Mouse (Mus musculus) C2C12 (cell line): ENCODE results near the gene Trmt2a. TPM values are rescaled to one million over a fixed set of nuclear protein-coding genes. Genes with fewer than 3 reads are reported as not detected.

Experiments used
- H3K27me3 ChIP-seq: one replicate; pipeline ENCODE4 v1.6.1; 2011; ENCODE audit not compliant: control insufficient read depth, insufficient read depth, insufficient read length
- H3K36me3 ChIP-seq: one replicate; pipeline ENCODE4 v1.6.1; 2011; ENCODE audit not compliant: control insufficient read depth, insufficient read depth
- H3K4me3 ChIP-seq: one replicate; pipeline ENCODE4 v1.5.1; 2011; ENCODE audit warnings: mild to moderate bottlenecking, control low read depth; ENCODE audit not compliant: poor library complexity, insufficient read depth, severe bottlenecking
- H3K79me2 ChIP-seq: one replicate; pipeline ENCODE4 v1.6.1; 2011; ENCODE audit not compliant: control insufficient read depth, insufficient read depth
- H3K79me3 ChIP-seq: one replicate; pipeline ENCODE4 v1.6.1; 2011; ENCODE audit warnings: low read depth, control low read depth
- H3ac ChIP-seq: one replicate; pipeline ENCODE3; 2011; ENCODE audit warnings: low read depth; ENCODE audit not compliant: control insufficient read depth, insufficient read length
- CEBPB ChIP-seq: IDR thresholded peaks from one replicate; pipeline ENCODE4 v1.6.1; 2011; ENCODE audit warnings: low read depth, mild to moderate bottlenecking, control low read depth, moderate library complexity
- CTCF ChIP-seq: IDR thresholded peaks from one replicate; pipeline ENCODE4 v1.5.1; 2011; ENCODE audit not compliant: control insufficient read depth, insufficient read depth, insufficient read length
- FOSL1 ChIP-seq: IDR thresholded peaks from one replicate; pipeline ENCODE4 v1.8.0; 2011; ENCODE audit warnings: mild to moderate bottlenecking, low read length; ENCODE audit not compliant: poor library complexity, insufficient read depth, severe bottlenecking
- MAX ChIP-seq: IDR thresholded peaks from one replicate; pipeline ENCODE4 v1.6.1; 2011; ENCODE audit warnings: mild to moderate bottlenecking, control low read depth
- MYOD1 ChIP-seq: IDR thresholded peaks from one replicate; pipeline ENCODE4 v1.6.1; 2011; ENCODE audit warnings: low read depth; ENCODE audit not compliant: control insufficient read depth, insufficient read length
- MYOG ChIP-seq: IDR thresholded peaks from one replicate; pipeline ENCODE4 v1.6.1; 2011; ENCODE audit not compliant: control insufficient read depth, insufficient read length; ENCODE audit errors: extremely low read depth
- USF1 ChIP-seq: IDR thresholded peaks from one replicate; pipeline ENCODE4 v1.6.1; 2011; ENCODE audit warnings: low read depth, mild to moderate bottlenecking, control low read depth, moderate library complexity
- polyA plus RNA-seq: library from polyadenylated mRNA; unstranded; fragments of >200 nt; fragmentation: generic; extraction: Trizol; gene quantifications from one replicate; pipeline ENCODE4 v1.2.1, GENCODE M21; 2012; ENCODE audit warnings: missing spikeins

Gene Trmt2a
- polyA plus RNA-seq, 1 experiment, result 79.2 TPM

DNA sequence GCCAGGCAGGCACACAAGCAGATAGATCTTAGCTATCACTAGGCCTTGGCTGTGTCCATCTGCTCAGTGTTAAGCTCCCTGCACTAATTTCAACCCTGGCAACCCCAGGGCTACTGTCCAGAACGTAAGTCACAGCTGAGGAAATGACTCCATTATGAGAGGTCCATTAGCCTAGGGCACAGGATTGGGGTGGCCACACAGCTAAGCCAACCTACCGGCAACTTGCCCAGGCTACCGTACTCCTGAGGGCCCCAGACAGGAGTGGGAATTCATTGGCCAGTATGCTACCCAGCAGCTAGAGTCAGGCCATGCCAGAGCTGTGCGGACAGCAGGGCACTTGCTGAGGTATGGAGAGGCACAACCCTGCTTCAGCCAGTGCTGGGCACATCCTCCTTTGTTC is 19.6 kb upstream of the Trmt2a start:
- no peak for TF ChIP-seq CTCF
- TF ChIP-seq MAX, result no peak
- TF ChIP-seq MYOG, result no peak
- no peak for TF ChIP-seq MYOD1
- no peak for TF ChIP-seq FOSL1
- no peak for TF ChIP-seq USF1
- no peak for TF ChIP-seq CEBPB
- H3K4me3 ChIP-seq, result no peak overlapping the region
- no peaks in the 10 kb centered on the region for H3K27me3 ChIP-seq
- peaks cover 40% of the 10 kb centered on the region for H3K79me3 ChIP-seq
- H3ac ChIP-seq, result no peak overlapping the region
- peaks cover 19% of the 10 kb centered on the region for H3K36me3 ChIP-seq
- peaks cover 53% of the 10 kb centered on the region for H3K79me2 ChIP-seq

- peaks cover 47% of the 10 kb centered on the region for H3K79me3 ChIP-seq
- H3K36me3 ChIP-seq, result peaks cover 19% of the 10 kb centered on the region
- H3K4me3 ChIP-seq, result no peak overlapping the region
Measured at GRCm38 (mm10) chr16:18229622-18230021, 18.9 kb upstream of the Trmt2a start.

DNA sequence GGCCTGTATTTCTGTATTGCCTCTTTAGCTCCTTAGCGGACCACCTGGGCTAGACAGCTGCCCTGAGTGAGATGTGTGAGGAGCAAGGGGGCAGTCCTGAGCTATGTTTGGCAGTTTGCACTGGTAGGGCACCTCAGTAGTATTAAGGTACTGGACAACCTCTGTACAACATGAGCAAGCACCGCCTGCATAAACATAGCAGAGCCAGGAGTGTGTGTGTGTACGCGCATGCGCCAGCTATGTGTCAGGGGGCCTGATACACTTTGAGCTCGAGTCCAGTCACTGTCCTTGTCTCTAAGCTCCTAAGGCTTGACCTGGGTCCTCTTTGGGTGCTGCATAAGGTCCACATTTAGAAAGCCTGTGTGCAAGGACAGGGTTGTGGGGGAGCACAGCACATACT is 17.9 kb upstream of the Trmt2a start:
- Histone ChIP-seq H3ac (no peak overlapping the region), H3K27me3 (no peaks in the 10 kb centered on the region), H3K36me3 (peaks cover 19% of the 10 kb centered on the region), H3K4me3 (no peak overlapping the region), H3K79me3 (peaks cover 47% of the 10 kb centered on the region), H3K79me2 (peaks cover 70% of the 10 kb centered on the region)
- TF ChIP-seq FOSL1 (no peak), MYOG (no peak), USF1 (no peak), MYOD1 (no peak), CTCF (no peak), MAX (no peak), CEBPB (no peak)

More at GRCm38 (mm10) chr16:18229622-18230021, 18.9 kb upstream of the Trmt2a start:
- no peak for TF ChIP-seq CEBPB
- TF ChIP-seq MYOD1, result no peak
- no peak for TF ChIP-seq CTCF
- TF ChIP-seq MYOG, result no peak
- TF ChIP-seq MAX, result no peak
- TF ChIP-seq USF1, result no peak
- no peak for TF ChIP-seq FOSL1
- Histone ChIP-seq H3ac (no peak overlapping the region), H3K79me2 (peaks cover 61% of the 10 kb centered on the region), H3K27me3 (no peaks in the 10 kb centered on the region)

DNA sequence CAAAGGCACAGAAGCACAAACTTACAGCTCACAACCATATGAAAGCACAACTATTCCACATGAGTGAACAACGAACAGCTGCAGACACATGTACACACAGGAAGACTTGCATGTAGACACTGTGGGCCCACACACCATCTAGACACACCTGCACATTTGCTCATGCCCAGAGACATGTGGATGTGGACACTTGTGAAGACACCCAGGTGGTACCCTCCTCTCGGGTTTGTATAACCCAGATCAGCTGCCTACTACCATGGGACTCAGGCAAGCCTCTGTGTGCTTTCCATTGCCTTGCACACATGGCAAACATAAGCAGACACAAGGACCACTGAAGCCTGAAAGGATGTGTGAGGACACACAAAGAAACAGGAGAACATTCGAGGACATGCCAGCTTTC is 17.4 kb upstream of the Trmt2a start:
- Histone ChIP-seq H3K79me3 (peaks cover 47% of the 10 kb centered on the region), H3K36me3 (peaks cover 15% of the 10 kb centered on the region), H3K79me2 (peaks cover 73% of the 10 kb centered on the region), H3K27me3 (no peaks in the 10 kb centered on the region), H3K4me3 (no peak overlapping the region), H3ac (no peak overlapping the region)
- no peak for TF ChIP-seq CTCF
- no peak for TF ChIP-seq MYOD1
- TF ChIP-seq FOSL1, result no peak
- no peak for TF ChIP-seq CEBPB
- TF ChIP-seq MAX, result no peak
- TF ChIP-seq USF1, result no peak
- TF ChIP-seq MYOG, result no peak

DNA sequence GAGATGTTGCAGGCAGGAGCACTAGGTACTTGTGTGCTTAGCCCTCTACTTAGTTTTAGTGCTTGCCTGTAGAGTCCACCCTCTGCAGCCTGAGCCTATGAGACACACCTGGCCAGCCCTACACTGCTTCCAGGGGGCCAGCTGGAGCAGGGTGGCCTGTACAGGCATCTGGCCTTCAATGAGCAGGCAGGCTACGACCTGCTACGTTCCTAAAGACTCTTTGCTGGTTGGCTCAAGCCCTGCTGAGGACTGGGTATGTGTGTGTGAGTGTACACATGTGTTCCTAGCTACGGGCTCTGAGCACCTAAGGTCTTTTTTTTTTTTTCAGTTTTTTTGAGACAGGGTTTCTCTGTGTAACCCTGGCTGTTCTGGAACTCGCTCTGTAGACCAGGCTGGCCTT is 17.0 kb upstream of the Trmt2a start:
- no peak overlapping the region for H3K4me3 ChIP-seq
- peaks cover 47% of the 10 kb centered on the region for H3K79me3 ChIP-seq
- H3K36me3 ChIP-seq, result peaks cover 11% of the 10 kb centered on the region
- TF ChIP-seq FOSL1 (no peak), MYOD1 (no peak), USF1 (no peak), MYOG (no peak), CEBPB (no peak), CTCF (no peak), MAX (no peak)
- no peaks in the 10 kb centered on the region for H3K27me3 ChIP-seq
- H3K79me2 ChIP-seq, result peaks cover 73% of the 10 kb centered on the region
- H3ac ChIP-seq, result no peak overlapping the region

DNA sequence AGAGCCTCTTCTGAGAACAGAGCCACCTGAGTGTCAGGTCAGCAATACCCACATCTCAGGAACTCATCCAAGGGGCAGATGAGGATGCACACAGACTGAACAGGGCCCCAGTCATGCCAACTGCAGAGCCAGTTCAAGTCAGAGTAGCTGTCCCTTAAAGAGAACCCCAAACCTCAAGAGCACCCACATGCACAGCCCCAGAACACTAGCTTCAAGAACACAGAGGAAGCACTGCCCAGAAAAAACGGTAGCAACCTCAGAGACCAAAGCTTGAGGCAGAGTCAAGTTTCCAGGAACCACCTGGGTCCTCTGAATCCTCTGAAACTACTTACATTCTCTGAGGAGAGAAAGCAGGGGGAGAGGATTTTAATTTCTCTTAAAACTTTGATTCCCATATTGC is 15.0 kb upstream of the Trmt2a start:
- TF ChIP-seq USF1 (no peak), FOSL1 (no peak)
- H3K4me3 ChIP-seq, result no peak overlapping the region

More for the DNA sequence above, 15.0 kb upstream of the Trmt2a start:
- Histone ChIP-seq H3K79me2 (peaks cover 71% of the 10 kb centered on the region), H3ac (no peak overlapping the region), H3K36me3 (peaks cover 11% of the 10 kb centered on the region), H3K27me3 (no peaks in the 10 kb centered on the region), H3K79me3 (peaks cover 47% of the 10 kb centered on the region)
